ENCODE assay signal across 7 mouse cellular contexts in the genomic region with DNA sequence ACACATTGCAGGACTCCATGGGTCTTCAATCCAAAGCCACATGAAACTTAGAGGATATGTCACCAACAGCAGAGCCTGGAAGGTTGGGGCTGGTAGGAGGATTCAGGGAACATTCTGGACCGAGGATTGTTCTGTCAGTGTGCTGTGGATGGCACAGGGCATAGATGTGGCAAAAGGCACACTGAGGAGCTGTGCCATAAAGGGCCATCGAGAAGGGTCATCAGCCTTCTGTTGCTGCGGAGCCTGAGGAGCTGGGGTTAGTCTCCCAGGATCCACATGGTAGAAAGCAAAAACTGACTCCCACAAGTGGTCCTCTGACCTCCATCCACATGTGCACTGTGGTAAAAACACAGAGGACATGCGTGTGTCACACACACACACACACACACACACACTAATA.
DNase-seq lines count a peak whose midpoint lies in the region; ATAC-seq and TF ChIP-seq lines count a peak whose summit lies in the region.

No protein-coding gene starts in this region.

- TF ChIP-seq POLR2A in limb, embryonic 14.5 days (IDR thresholded peaks at IDR 0.05; ENCODE audit: borderline replicate concordance, extremely low read depth, insufficient read depth, insufficient read length), result no peak

- peak overlapping the region; percentile 53; the same call in 1 of the 2 replicates for H3K4me2 ChIP-seq in forebrain, embryonic 14.5 days (ENCODE audit: low read length)
- peak overlapping the region; percentile 63 for H3K4me2 ChIP-seq in limb, embryonic 14.5 days (replicated peaks; ENCODE audit: low read depth, low read length, severe bottlenecking)
- H3K4me2 ChIP-seq in stomach, embryonic 15.5 days, result no peak overlapping the region

- H3K9me3 ChIP-seq in forebrain, embryonic 14.5 days (replicated peaks; ENCODE audit: control insufficient read depth, low read length), result no peaks in the 10 kb centered on the region
- H3K9me3 ChIP-seq in limb, embryonic 14.5 days (ENCODE audit: control insufficient read depth, low read length), result no peaks in the 10 kb centered on the region
- H3K9me3 ChIP-seq in stomach, embryonic 15.5 days, result no peaks in the 10 kb centered on the region

- 11% methylated on average over 4 of the region's 4 CpGs for WGBS in forebrain, embryonic 14.5 days
- WGBS in limb, embryonic 14.5 days, result 32% methylated on average over 4 of the region's 4 CpGs
- WGBS in stomach, embryonic 15.5 days, result 42% methylated on average over 4 of the region's 4 CpGs

- ATAC-seq in forebrain, embryonic 14.5 days, result peak; percentile 14
- ATAC-seq in limb, embryonic 14.5 days (ENCODE audit: low FRiP score, low read depth), result no peak
- no peak for ATAC-seq in stomach, embryonic 15.5 days (ENCODE audit: insufficient read depth, low FRiP score, low read depth)
- no peak for ATAC-seq in activated CD4-positive, CD25-positive, alpha-beta regulatory T cell, adult 4 months

- peaks cover 19% of the 10 kb centered on the region for H3K4me1 ChIP-seq in forebrain, embryonic 14.5 days (ENCODE audit: control insufficient read depth, insufficient read depth, low read length)
- H3K4me1 ChIP-seq in limb, embryonic 14.5 days (ENCODE audit: control insufficient read depth, insufficient read depth, low read length), result peaks cover 20% of the 10 kb centered on the region; the same call in 1 of the 2 replicates
- H3K4me1 ChIP-seq in stomach, embryonic 15.5 days, result peaks cover 28% of the 10 kb centered on the region

- no peaks in the 10 kb centered on the region for H3K36me3 ChIP-seq in forebrain, embryonic 14.5 days (ENCODE audit: control insufficient read depth, insufficient read depth, low read length)
- no peaks in the 10 kb centered on the region for H3K36me3 ChIP-seq in limb, embryonic 14.5 days (ENCODE audit: control insufficient read depth, insufficient read depth, low read length)
- H3K36me3 ChIP-seq in stomach, embryonic 15.5 days, result no peaks in the 10 kb centered on the region

- no peaks in the 10 kb centered on the region for H3K27me3 ChIP-seq in forebrain, embryonic 14.5 days (replicated peaks; ENCODE audit: control insufficient read depth, insufficient read depth, low read length)
- no peaks in the 10 kb centered on the region for H3K27me3 ChIP-seq in limb, embryonic 14.5 days (ENCODE audit: control insufficient read depth, insufficient read depth, low read length)
- H3K27me3 ChIP-seq in stomach, embryonic 15.5 days (replicated peaks), result no peaks in the 10 kb centered on the region

- H3K4me3 ChIP-seq in forebrain, embryonic 14.5 days (ENCODE audit: low read depth, low read length), result no peak overlapping the region
- H3K4me3 ChIP-seq in limb, embryonic 14.5 days (replicated peaks; ENCODE audit: low read length), result no peak overlapping the region
- no peak overlapping the region for H3K4me3 ChIP-seq in stomach, embryonic 15.5 days (replicated peaks)

- peak overlapping the region; percentile 81 for H3K27ac ChIP-seq in forebrain, embryonic 14.5 days (ENCODE audit: low read depth, low read length)
- no peak overlapping the region for H3K27ac ChIP-seq in limb, embryonic 14.5 days (replicated peaks; ENCODE audit: low read depth, low read length)
- 0 out of 2 replicates have a peak overlapping the region, but pooled peaks have one; percentile 23 for H3K27ac ChIP-seq in stomach, embryonic 15.5 days

- H3K9ac ChIP-seq in forebrain, embryonic 14.5 days (ENCODE audit: low read length), result 0 out of 2 replicates have a peak overlapping the region, but pooled peaks have one; percentile 30
- H3K9ac ChIP-seq in limb, embryonic 14.5 days (ENCODE audit: low read depth, low read length, severe bottlenecking), result no peak overlapping the region
- no peak overlapping the region for H3K9ac ChIP-seq in stomach, embryonic 15.5 days

- DNase-seq in retina, embryonic 14.5 days (ENCODE audit: low spot score), result peak; percentile 41
- no peak for DNase-seq in retina, postnatal 1 day
- DNase-seq in forebrain, embryonic 14.5 days (ENCODE audit: low spot score), result no peak
- no peak for DNase-seq in limb, embryonic 14.5 days (ENCODE audit: low spot score)
- no peak for DNase-seq in layer of hippocampus, adult 11-12 months (ENCODE audit: low spot score)
